Mouse (Mus musculus) heart, adult 2 months (tissue): ENCODE data around the gene Nmbr.

Experiments used
- CTCF ChIP-seq: fragments of 200-600 bp; IDR thresholded peaks from 2 replicates; pipeline ENCODE4 v1.8.1; 2022; ENCODE audit warnings: antibody characterized with exemption, mild to moderate bottlenecking, moderate library complexity
- POLR2A ChIP-seq: fragments of 200-500 bp; IDR thresholded peaks from 2 replicates; pipeline ENCODE4 v1.6.1; 2011; ENCODE audit warnings: mild to moderate bottlenecking, low read depth, low read length, control low read depth; ENCODE audit not compliant: insufficient read depth

- no peak for TF ChIP-seq CTCF
- TF ChIP-seq POLR2A, result no peak
These were observed 1.5 kb upstream of the Nmbr start for GRCm38 (mm10) chr10:14703830-14704420.
